Mouse (Mus musculus): Measurements from ENCODE around the gene Padi3. TPM values are rescaled to one million over a fixed set of nuclear protein-coding genes. Genes with fewer than 3 reads are reported as not detected.

Padi3 gene
- polyA plus RNA-seq, 1 experiment = not detected

DNA sequence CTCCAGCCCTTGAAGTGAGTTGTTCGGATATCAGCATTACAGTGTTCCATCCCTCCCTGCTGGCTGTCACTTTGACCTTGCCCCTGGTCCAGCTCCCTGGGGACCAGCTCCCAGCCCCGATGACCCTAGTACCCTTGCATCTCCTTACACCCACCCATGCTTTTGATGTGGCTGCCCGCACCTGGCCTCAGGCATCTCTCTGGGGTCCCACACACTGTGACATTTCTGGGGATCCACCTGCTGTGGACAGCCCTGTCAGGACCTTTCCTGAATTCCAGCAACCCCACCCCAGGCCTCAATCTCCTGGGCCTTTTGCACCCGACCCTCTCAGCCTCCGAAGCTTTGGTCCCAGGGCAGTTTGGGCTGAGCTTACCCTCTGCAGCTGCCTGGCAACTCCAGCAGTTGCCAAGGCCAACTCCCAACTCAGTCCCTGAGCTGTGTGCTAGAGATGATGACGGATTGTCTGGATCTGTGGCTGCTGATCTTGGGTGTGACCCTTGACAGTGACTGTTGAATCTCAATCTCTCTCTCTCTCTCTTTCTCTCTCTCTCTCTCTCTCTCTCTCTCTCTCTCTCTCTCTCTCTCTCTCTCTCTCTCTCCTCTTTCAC, 24.0 kb upstream of the Padi3 start:
- no peak overlapping the region for H3K27ac ChIP-seq (ENCODE audit: insufficient read depth, low read length)
- no peaks in the 10 kb centered on the region; the same call in 1 of the 2 replicates for H3K4me1 ChIP-seq (ENCODE audit: control insufficient read depth, insufficient read depth, low read length)
- H3K4me3 ChIP-seq (replicated peaks; ENCODE audit: insufficient read depth, low read depth, low read length) = no peak overlapping the region
- no peak for DNase-seq
- WGBS = 54% methylated on average over 6 of the region's 6 CpGs
- TF ChIP-seq POLR2A (IDR thresholded peaks at IDR 0.05; ENCODE audit: borderline replicate concordance, insufficient read depth, low read length) (no peak), CTCF (IDR thresholded peaks at IDR 0.05; ENCODE audit: borderline replicate concordance, insufficient read depth, low read depth, low read length) (no peak)
- no peaks in the 10 kb centered on the region for H3K27me3 ChIP-seq (ENCODE audit: control insufficient read depth, insufficient read depth, low read length)

DNA sequence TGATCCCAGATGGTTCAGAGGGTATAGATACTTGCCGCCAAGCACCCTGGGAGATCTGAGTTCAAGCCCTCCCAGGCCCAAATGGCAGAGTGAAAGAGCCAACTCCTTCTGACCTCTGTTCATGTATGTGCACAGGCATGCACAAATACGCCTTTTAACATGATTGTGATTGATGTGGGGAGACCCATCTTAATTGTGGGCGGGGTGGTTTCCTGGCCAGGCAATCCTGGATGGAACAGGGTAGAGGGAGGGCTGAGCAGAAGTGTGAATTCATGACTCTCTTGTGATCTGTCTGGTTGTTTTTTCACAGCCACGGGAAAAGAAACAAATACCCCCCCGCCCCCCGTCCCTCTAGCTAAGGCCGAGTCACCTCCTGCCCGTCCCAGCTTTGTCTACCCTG, 22.4 kb upstream of the Padi3 start:
- Histone ChIP-seq H3K27ac (ENCODE audit: insufficient read depth, low read length) (no peak overlapping the region), H3K4me3 (replicated peaks; ENCODE audit: insufficient read depth, low read depth, low read length) (no peak overlapping the region), H3K4me1 (ENCODE audit: control insufficient read depth, insufficient read depth, low read length) (no peaks in the 10 kb centered on the region; the same call in 1 of the 2 replicates), H3K27me3 (ENCODE audit: control insufficient read depth, insufficient read depth, low read length) (no peaks in the 10 kb centered on the region)
- TF ChIP-seq CTCF (IDR thresholded peaks at IDR 0.05; ENCODE audit: borderline replicate concordance, insufficient read depth, low read depth, low read length) = no peak
- 39% methylated on average over 8 of the region's 8 CpGs for WGBS
- no peak for DNase-seq

DNA sequence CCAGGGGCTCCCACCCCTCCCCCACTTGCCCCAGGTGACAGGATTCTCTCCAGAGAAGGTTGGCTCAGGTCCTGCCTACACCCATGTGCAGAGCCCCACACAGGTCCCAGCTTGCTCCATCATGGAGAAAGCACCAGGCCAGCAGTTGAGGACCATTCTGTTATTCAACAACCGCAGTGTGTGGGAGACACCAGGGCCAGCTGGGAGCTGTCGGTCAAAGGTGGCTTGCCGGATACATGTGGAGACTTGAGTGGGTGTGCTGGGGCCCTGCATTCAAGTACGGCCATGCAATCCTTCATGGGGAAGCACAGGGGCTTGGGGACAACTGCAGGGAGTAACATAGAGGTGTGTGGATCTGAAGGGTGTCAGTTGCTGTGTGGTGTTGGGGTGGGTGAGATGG, 21.4 kb upstream of the Padi3 start:
- no peak for DNase-seq
- Histone ChIP-seq H3K27me3 (ENCODE audit: control insufficient read depth, insufficient read depth, low read length) (no peaks in the 10 kb centered on the region), H3K4me1 (ENCODE audit: control insufficient read depth, insufficient read depth, low read length) (no peaks in the 10 kb centered on the region; the same call in 1 of the 2 replicates), H3K27ac (ENCODE audit: insufficient read depth, low read length) (no peak overlapping the region), H3K4me3 (replicated peaks; ENCODE audit: insufficient read depth, low read depth, low read length) (no peak overlapping the region)
- TF ChIP-seq CTCF (IDR thresholded peaks at IDR 0.05; ENCODE audit: borderline replicate concordance, insufficient read depth, low read depth, low read length) (no peak), POLR2A (IDR thresholded peaks at IDR 0.05; ENCODE audit: borderline replicate concordance, insufficient read depth, low read length) (no peak)
- WGBS = 88% methylated on average over 4 of the region's 4 CpGs

DNA sequence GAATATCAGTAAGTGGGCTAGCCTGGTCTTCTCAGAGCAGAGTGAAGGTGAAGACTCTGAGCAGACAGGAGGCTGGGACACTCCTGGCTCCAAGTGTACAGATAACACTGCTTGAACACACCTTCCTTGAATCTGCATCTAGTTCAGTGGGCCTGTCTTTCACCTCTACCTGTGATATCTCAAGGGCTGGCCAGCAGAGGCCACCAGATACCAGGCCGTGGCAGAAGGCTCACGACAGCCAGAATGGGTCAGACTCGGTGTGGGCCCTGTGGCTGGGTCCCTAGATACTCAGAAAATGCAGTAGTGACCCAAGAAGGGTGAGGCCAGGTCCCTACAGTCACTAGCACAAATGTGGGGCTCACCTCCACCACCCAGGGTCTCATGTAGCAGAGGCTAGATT, 16.8 kb upstream of the Padi3 start:
- Histone ChIP-seq H3K4me3 (replicated peaks; ENCODE audit: insufficient read depth, low read depth, low read length) (no peak overlapping the region), H3K4me1 (ENCODE audit: control insufficient read depth, insufficient read depth, low read length) (no peaks in the 10 kb centered on the region)
- WGBS = 53% methylated on average over 3 of the region's 3 CpGs

DNA sequence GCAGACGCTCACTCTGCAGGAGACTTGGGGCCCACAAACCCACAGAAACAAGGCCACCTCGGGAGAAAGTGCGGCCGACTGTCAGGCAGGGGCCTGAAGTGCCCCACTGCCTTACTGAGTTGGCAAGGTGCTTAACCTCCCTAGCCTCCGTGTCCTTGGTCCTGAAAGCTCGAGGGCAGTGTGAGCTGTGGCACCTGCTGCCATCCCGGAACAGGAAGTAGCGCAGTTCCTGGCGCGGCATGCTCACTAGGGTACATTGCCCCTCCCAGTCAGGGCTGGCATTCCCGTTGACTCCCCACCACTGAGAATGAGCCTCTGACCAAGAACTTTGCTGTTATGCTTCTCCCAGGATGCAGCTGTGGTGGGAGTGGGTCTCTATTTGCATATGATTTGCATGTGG, 15.5 kb upstream of the Padi3 start:
- Histone ChIP-seq H3K27me3 (ENCODE audit: control insufficient read depth, insufficient read depth, low read length) (no peaks in the 10 kb centered on the region), H3K27ac (ENCODE audit: insufficient read depth, low read length) (no peak overlapping the region), H3K4me1 (ENCODE audit: control insufficient read depth, insufficient read depth, low read length) (no peaks in the 10 kb centered on the region), H3K4me3 (replicated peaks; ENCODE audit: insufficient read depth, low read depth, low read length) (no peak overlapping the region)
- TF ChIP-seq POLR2A (IDR thresholded peaks at IDR 0.05; ENCODE audit: borderline replicate concordance, insufficient read depth, low read length) (no peak), CTCF (IDR thresholded peaks at IDR 0.05; ENCODE audit: borderline replicate concordance, insufficient read depth, low read depth, low read length) (no peak)
- WGBS = 35% methylated on average over 11 of the region's 11 CpGs
- DNase-seq = no peak

More for the DNA sequence above, 16.8 kb upstream of the Padi3 start:
- Histone ChIP-seq H3K27me3 (ENCODE audit: control insufficient read depth, insufficient read depth, low read length) (no peaks in the 10 kb centered on the region), H3K27ac (ENCODE audit: insufficient read depth, low read length) (no peak overlapping the region)
- TF ChIP-seq CTCF (IDR thresholded peaks at IDR 0.05; ENCODE audit: borderline replicate concordance, insufficient read depth, low read depth, low read length) = no peak
- TF ChIP-seq POLR2A (IDR thresholded peaks at IDR 0.05; ENCODE audit: borderline replicate concordance, insufficient read depth, low read length) = no peak
- no peak for DNase-seq

DNA sequence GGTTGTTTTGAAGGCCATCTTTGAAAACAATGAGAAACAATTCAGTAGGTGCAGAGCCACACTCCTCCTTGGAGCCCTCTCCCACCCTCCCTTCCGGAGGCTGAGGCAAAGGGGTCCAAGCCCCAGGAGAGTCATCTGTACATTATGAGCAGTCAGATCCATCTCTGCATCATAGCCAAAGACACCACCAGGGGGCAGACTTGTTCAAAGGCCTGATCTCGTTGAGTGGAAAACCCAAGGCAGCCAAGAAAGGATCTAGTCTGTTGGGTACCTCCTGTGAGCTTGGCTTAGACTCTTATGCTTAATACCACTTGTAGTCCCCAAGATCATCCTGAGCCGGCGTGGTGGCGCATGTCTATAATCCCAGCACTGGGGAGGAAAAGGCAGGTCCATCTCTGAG, 11.5 kb upstream of the Padi3 start:
- 31% methylated on average over 5 of the region's 5 CpGs for WGBS
- H3K4me3 ChIP-seq (replicated peaks; ENCODE audit: insufficient read depth, low read depth, low read length) = no peak overlapping the region
- H3K27me3 ChIP-seq (ENCODE audit: control insufficient read depth, insufficient read depth, low read length) = no peaks in the 10 kb centered on the region
- no peak overlapping the region for H3K27ac ChIP-seq (ENCODE audit: insufficient read depth, low read length)
- DNase-seq = peak; percentile 38 to 51
- TF ChIP-seq POLR2A (IDR thresholded peaks at IDR 0.05; ENCODE audit: borderline replicate concordance, insufficient read depth, low read length) (no peak), CTCF (IDR thresholded peaks at IDR 0.05; ENCODE audit: borderline replicate concordance, insufficient read depth, low read depth, low read length) (peak; percentile 43; the same call in 1 of the 2 replicates)
- no peaks in the 10 kb centered on the region for H3K4me1 ChIP-seq (ENCODE audit: control insufficient read depth, insufficient read depth, low read length)

DNA sequence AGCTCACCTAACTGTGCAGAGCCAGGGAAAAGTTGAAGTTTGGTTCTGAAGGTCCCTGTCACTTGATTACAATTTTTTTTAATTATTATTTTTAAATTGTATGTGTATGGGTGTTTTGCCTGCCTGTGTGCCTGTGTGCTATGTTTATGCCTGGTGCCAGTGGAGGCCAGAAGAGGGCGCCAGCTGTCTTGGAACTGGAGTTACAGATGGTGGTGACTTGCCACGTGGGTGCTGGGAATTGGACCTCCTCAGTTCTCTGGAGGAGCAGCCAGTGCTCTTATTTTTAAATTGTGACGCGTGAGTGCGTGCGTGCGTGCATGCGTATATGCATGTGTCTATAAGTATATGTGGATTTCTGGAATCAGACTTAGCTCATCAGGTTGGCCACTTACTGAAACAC, 7.0 kb upstream of the Padi3 start:
- H3K4me3 ChIP-seq (replicated peaks; ENCODE audit: insufficient read depth, low read depth, low read length) = no peak overlapping the region
- WGBS = 92% methylated on average over 8 of the region's 8 CpGs
- TF ChIP-seq CTCF (IDR thresholded peaks at IDR 0.05; ENCODE audit: borderline replicate concordance, insufficient read depth, low read depth, low read length) (no peak), POLR2A (IDR thresholded peaks at IDR 0.05; ENCODE audit: borderline replicate concordance, insufficient read depth, low read length) (no peak)
- DNase-seq = no peak
- no peaks in the 10 kb centered on the region for H3K27me3 ChIP-seq (ENCODE audit: control insufficient read depth, insufficient read depth, low read length)
- H3K4me1 ChIP-seq (ENCODE audit: control insufficient read depth, insufficient read depth, low read length) = no peaks in the 10 kb centered on the region
- H3K27ac ChIP-seq (ENCODE audit: insufficient read depth, low read length) = no peak overlapping the region

DNA sequence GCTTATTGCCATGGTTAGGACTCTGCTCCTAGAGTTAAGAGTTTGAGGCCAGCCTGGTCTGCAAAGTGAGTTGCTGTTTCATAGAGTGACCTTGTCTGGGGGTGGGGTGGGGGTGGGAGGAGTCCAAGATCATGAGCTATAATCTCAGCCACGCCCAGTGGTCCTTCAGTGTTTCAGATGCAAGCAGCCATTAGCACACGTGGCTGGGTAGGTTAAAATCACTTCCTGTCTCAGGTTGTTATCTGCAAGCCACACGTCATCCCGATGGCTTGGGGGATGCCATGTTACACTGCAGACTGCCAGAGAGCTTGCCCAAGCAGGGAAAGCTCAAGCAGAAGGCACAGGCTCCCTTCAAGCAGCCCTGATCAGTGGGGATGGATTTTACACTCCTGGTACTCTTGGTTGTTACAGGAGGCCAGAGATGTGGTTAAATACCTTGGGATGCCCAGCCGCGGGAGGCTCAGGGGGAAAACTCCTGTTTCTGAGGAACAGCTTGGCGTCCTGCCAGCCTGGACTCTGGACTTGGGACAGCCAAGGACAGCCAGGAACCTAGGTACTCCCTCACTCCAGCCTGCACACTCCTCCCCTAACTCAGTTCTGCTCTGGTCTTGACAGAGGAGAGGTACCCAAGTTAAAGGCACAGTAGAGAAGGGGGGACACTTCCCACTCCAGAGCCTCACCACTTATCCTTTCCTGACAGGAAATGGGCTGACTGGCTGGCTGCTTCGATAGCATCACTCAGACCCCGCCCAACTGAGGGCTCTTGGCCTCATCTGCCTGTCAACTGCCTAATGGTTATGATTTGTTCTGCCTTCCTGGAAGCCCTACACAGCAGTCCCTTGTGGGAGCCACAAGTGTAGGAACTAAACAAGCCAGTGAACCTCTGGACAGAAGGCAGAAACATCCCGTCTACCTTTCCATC, 5.8 kb upstream of the Padi3 start:
- 37% methylated on average over 10 of the region's 10 CpGs for WGBS
- TF ChIP-seq CTCF (IDR thresholded peaks at IDR 0.05; ENCODE audit: borderline replicate concordance, insufficient read depth, low read depth, low read length) (no peak), POLR2A (IDR thresholded peaks at IDR 0.05; ENCODE audit: borderline replicate concordance, insufficient read depth, low read length) (no peak)
- DNase-seq = no peak
- no peaks in the 10 kb centered on the region for H3K27me3 ChIP-seq (ENCODE audit: control insufficient read depth, insufficient read depth, low read length)
- no peaks in the 10 kb centered on the region for H3K4me1 ChIP-seq (ENCODE audit: control insufficient read depth, insufficient read depth, low read length)
- H3K27ac ChIP-seq (ENCODE audit: insufficient read depth, low read length) = no peak overlapping the region
- H3K4me3 ChIP-seq (replicated peaks; ENCODE audit: insufficient read depth, low read depth, low read length) = no peak overlapping the region

Measured in cerebellum, adult 2 months (tissue).